Mouse (Mus musculus) forelimb bud, embryonic 11.5 days (tissue): ENCODE measurements at regions not wholly inside any gene's neighbourhood (a gene's known extent, or its start where the extent isn't known, plus 50 kb on each side); places are given as distances from the start of the nearest gene placed in this dataset.
"Not testable (repeated sequence)": the region's sequence is repeated elsewhere in the genome, so short reads cannot be mapped to it uniquely, and the experiment has no call there.

Experiments
- DNase-seq: peaks from one replicate; pipeline ENCODE4 v3.0.0-alpha.2; 2012; ENCODE audit warnings: low read depth, low spot score

DNA sequence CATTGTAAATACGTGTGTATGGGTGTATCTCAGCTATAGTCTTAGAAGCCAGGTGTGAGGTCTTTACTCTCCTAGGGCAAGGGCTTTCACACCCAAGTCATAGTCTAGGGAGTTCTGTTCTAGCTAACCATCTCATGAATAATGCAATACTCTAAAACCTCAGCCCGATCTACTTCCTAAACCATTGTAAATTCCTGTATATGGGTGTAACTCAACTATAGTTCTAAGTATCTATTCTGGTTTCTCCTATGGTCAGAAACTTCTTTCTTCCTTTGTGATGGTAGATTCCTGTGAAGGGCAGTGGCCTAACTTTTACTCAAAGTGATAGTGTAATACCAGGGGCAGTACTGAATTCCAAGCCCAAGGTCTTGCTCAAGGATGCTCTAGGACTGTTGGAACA, 58.7 kb upstream of the Srd5a3 start:
- not testable (repeated sequence) for DNase-seq

DNA sequence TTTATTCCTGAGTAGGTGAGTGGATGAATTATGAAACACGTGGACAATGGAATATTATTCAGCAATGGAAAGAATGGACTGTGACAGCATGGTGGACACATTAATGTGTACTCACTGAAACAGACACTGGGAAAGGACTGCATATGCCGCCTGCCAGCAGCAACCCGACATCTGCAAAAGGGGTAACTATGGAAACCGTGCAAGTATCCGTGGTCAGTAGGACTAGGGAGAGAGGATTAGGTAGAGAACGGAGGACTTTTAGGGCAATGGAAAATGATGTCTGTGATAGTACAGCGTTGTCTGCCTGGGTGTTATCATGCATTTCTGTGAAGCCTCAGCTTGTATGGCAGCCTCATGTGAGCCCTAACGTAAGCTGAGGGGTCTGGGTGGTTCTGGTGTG, 59.6 kb upstream of the Srd5a3 start:
- DNase-seq: no peak

DNA sequence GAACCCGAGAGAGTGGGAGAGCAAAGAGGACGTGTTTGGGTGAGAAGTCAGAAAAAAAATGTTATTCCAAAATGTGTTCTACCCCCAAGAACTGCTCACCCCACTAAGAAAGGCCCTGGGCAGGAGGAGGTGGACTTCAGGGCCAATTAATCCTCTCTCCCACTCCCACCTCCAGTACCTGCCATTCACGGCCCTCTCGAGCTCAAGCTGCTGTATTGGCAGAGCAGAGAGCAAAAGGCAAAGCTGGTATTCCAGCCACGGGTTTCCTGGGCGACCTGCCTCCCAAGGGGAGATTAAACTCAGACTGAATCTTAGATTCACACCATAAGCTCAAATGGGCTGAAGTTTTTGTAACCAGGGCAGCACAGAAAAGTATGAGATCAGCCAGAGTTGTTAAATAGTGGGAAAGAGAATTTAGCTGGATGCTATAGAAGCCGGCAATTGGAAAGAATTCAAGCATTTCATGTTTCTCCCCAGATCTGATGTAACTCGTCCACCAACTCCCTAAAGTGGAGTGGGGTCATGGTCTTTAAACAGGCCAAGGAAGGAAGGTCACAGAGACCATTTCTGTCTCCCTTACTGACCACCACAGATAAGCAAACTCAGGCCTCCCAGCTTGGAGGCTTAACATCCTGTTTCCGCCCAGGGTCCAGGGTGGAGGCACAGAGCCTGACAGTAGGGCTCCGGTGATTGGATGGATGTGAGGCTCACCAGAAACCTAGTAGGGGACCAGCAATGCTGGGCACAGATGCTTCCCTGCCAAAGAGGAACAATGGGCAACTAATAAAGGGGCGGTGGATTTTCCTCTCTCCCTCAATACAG, 60.7 kb upstream of the Srd5a3 start:
- no peak for DNase-seq

DNA sequence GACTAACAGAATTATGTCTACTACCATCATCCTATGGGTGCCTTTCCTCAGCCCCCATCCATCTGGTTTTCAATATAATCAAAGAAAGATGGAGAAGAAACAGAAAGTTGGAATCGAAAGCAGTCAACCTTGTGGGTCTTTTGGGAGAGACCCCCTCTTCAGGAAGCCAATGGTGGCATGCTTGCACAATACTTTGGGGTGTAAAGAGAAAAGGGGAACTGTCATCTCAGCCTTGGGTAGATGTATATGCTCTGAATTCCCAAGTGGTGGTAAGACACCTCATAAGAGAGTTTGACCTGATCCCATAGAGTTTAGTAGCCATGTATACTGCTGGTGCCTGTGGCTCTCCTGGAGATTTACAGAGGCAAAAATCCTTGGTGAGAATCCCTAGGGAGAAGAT, 61.6 kb upstream of the Srd5a3 start:
- no peak for DNase-seq

DNA sequence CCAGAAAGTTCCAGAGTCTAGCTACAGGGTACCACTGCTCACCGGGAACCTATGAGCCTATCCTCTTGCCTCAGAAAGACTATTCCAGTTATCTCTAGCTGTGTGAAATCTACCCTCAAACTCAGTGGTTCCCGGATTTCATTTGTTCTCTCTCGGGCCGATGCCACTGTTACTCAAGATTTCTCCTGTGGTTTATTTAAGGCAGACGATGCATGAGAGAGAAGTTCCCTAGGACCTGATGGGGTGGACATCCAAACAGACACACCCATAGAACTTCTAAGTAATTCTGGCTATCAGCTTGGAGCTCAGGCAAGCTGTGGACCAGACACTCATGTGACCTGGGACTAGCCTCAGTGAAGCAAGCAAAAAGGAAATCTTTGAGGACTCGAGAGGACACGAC, 63.8 kb upstream of the Srd5a3 start:
- no peak for DNase-seq

DNA sequence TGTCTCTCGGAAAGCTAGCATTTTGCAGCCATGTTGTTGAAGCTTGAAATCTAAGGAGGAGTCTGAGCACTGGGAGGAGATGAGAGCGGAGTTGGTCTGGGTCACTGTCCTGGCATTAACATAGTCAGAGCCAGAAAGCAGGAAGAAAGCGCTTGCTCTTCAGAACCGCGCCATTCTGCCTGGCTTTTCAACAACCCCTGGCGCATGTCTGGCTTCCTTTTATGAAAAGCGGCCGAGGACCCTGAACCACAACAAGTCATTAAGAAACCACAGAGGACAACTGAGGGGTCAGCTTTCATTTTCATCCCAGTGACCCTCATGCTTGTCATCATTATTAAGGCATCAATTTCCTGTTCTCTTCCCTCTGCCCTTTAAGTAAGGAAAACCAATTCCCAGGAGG, 64.7 kb upstream of the Srd5a3 start:
- peak; percentile 43 for DNase-seq

DNA sequence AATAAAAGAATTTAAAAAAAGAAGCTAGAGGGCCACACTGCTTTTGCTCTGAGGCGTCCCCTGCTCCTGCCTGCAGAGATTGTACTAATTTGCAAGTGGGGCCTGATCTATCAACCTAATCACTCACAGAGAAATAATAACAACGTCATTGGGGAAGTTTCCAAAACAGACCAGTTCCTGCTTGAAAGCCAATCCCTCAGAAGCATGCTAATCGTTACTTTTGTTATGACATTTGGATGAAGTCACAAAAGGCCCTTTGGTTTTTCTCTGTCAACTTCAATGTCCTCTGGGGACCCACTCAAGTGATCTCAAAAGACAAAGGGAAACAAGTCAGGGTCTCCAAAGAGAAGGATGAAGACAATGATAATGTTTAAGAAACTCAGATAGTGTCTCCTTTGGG, 72.2 kb upstream of the Srd5a3 start:
- no peak for DNase-seq

DNA sequence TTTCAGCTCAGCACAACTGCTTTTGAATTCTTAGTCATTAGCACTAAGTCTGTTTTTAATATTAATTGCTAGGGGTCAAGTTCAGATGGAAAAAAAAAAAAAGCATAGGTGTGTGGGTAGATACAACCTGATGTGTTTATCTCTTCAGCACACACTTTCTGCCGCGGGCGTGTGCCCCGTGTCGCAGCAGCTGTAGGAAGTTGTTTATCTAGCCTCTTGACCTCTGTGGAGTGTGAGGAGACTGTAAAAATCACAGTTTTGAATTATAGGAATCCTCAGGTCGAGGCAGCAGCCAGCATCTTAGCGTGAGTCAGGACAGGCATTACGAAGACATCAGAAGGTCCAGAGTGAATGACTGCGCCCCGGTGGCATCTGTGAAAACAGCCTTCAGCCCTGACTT, 72.8 kb upstream of the Srd5a3 start:
- no peak for DNase-seq

DNA sequence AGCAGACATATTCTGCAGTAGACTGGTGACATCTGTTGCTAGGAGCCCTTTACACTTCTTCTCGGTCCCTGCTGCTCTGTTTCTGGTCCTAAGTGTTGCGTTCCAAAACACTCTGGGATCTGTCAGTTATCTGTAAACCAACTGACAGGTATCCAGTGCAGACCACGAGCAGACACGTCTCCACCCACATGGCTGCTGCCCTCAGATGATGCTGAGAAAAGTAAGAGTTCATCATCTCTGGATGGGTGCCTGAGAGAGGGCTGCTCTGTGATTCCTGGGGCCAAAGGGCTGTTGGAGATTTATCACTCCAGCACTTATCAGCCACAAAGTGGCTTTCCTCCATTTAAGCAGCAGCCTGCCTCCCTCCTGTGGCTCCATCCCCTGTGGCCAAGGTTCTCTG, 74.3 kb upstream of the Srd5a3 start:
- no peak for DNase-seq

DNA sequence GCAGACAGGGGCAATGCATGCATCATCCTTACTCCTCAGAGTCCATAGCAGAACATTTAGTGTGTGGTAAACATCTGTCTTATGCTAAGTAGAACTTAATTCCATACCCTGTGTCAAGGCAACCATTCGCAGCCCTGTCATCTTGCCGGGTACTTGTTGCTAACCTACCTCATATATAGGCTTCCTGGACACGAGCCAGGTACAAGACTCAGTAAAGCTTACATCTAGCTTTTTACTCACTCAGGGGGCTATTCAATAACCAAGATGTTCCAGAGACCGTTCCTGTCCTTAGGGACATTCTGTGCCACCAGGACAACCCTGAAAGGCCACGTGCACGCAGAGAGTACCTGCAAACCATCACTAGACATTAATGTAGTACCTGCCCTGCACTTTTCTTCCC, 74.8 kb upstream of the Srd5a3 start:
- no peak for DNase-seq

DNA sequence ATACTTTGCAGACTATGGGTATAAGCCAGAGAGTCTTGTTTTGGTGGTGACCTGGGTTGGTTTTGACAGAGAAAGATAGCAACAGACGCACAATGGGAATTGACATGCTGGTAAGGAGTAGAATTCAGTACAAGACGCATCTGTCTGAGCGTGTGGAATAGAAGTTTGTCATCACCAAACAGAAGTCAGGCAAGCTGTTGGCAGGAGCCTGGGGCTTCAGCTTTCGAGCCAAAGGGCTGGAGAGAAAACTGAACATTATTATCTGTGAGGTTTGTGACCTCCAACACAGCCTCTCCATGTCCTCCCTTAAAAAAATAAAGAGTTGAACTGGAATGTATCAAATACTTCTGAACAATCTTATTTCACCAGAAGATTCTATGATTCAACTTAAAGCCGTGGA, 75.4 kb upstream of the Srd5a3 start:
- DNase-seq: no peak

DNA sequence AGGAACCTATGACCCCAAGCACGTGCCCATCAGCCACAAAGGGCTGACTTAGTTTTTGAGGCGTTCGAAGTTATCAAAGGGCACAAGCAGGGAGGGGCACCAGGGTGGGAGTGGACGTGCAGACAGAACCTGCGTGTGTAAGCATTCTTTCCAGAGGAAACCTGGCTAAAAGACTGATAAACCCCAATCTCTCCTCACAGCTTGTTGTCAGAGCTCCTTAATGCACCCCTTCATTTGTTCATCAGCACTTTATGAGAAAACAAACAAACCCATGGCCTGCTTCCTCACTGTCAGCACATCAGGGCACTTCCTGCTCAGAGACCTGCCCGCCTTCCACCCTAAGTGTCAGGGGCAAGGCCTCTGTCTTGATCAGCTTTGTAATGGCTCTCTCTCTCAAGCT, 76.6 kb upstream of the Srd5a3 start:
- DNase-seq: no peak

DNA sequence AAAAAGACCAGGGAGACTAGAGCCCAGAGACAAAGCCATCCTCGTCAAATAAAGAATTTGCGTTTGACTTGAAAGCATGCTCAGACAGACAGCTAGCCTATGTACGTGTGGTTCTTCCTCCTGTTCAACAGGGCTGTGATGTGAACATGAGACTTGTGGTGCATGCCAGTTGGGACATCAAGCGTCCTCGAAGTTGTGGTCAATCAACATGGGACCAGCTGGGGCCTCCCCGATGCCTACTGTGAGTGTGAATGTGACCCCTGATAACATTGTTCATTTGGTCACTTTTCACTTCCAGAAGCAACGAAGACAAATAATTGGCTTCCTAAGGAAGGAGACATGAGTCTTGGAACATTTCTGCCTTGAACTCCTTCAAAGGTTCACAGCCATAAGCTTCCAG, 79.8 kb upstream of the Kdr start:
- DNase-seq: no peak

DNA sequence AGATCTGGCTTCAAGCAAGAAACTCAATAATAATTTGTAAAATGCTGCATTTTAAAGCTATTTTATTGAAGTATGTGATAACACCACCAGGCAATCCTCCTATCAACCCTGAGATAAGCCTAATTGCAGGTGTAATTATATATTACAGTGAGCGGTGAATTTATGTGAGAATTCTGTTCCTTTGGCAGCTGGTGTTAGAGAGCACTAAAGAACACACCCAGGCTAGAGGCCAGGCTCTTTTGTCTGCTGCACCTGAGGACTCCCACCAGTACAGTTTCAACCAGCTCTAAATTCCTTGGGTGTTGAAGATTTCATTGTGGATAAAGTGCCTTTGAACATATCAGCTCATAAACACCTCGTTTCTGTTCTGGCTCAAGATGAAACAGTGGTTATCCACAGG, 77.6 kb upstream of the Kdr start:
- no peak for DNase-seq

DNA sequence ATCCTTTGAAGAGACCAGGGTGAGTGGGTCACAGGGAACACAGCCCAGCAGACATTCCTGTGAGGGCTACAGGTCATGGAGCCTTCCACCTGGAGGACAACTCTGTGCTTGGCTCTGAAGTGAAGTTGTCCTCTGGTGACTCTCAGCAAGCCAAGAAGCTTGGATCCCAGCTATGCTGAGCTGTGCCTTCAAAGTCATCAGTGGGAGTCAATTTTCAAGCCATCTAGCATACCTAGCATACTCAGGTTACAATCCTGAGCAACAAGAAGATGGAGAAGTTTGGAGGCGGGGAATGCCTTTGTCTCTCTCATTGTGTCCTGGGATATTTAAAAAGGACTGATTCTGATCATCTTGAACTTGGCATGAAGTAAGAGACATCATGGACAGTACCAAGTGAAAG, 74.5 kb upstream of the Kdr start:
- no peak for DNase-seq

DNA sequence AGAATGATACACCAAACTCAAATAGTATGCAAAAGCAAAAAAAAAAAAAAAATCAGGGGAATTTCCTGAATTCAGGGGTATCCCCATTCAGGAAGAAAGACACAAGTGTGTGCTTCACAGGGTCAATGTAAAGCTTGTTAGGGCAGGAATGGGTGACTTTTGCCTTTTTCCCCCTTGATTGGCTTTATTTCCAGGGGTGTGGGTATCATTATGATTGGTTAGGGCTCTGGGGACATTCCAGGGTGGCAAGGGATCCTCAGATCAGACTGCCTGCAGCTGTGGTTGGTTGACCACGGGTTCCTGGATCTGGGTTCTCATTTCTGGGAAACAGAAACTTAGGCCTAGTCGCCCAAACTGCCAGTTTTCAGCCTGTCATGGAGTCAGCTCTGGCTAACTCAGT, 73.4 kb upstream of the Kdr start:
- no peak for DNase-seq

DNA sequence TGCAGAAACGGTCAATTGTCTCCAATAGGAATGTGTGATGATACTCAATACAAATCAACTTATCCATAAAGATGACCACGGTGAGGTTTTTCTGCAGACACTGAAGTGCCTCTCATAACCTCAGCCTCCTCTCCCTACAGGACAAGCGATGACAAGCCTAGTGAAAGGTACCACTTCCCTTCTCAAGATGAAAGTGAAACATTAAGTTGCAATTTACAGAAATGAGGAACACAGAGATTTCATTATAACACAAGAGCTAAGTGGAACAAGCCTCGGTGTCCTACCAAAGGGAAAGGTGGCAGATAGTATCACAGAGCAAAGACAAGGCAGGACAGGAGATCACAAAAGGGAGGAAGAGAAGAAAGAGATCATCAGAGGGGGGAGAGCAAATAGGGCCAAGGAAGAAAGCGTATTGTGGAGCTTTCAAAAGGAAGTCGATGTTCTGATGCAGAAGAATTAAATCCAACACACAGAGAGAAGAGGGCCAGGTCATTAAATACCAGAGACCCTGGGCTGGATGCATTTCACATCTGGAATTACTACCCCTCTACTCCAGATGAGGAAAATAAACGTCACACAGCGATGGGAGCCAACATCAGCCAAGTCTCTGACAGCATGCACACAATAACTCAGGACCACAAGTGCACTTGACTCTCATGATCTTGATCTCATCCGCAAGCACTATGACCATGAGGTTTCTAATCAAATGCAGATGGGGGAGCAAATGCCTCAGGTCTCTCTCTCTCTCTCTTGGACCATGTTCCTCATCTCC, 70.0 kb upstream of the Kdr start:
- DNase-seq: no peak

DNA sequence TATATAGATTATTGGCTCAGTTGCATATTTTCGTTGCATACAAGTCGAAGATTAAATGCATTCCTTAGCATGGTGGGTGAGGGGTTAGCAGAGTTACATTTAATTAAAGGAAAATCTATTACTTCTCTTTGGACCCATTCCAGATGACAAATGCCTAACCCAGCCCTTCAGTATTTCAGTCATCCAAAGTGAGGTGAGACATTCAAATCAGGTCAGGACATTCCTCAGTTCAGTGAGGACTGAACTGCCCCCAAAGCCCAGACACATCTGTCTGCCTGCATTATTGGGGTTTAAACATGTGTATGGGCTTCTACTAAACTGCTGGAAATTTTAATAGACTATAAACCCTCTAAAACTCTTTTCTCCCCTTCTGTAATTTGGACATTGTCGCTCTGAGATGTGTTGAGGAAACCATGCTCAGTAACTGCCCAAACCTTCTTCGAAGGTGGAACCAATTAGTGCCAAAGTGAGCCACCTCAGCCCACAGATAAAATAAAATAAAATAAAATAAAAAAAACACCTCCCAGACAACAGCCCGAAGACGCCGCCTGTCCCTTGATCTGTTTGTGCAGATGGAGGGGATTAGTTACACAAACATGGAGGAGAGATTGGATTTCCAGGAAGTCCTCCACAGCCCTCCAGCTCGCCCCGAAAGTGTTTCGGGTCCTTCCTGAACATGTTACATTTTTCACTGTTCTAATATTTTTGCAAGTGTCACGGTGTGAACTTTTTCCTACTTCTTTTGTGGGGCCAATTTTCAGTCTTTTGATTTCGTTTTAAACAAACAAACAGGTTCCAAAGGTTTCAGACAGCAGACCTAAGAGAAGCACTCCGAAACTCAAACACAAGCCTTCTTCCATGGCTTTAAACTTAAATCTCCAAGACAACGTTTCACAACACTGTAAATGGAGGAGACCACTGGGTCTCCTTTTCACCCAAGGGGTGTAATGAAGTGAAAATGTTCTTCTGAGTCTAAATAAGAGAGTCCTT, 65.6 kb upstream of the Kdr start:
- no peak for DNase-seq

DNA sequence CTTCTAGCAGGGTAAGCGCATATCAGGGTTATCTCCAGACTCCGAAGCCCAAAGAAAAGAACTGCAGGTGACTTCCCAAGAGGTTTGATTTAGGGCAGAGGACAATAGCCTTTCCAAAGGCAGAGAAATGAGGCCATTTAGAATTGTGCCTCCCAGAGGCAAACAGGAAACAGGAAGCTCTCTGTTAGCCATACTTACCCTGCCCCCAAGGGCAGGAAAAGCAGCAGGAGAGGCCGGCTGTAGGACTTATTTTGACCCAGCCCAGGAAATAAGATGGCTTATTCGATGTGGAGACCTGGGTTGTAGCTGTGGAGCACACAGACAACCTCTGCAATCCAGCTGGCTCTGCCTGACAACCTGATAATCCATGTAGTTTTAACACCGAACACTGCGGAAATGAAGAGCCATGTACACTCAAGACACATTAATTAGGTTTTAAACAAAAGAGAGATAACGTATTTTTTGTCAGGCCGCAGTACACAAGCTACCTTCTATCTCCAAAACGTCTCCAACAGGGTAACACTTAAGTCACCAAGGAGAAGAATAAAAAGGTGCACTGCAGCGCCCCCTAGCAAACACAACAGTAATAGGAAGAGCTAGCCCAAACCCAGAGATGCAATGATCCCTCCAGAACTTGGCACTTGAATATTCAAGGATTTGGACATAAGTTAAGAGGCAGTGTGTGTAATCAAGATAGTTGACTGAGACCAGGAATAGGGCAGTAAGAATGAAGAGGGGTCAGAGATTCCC, 62.4 kb upstream of the Kdr start:
- DNase-seq: no peak

DNA sequence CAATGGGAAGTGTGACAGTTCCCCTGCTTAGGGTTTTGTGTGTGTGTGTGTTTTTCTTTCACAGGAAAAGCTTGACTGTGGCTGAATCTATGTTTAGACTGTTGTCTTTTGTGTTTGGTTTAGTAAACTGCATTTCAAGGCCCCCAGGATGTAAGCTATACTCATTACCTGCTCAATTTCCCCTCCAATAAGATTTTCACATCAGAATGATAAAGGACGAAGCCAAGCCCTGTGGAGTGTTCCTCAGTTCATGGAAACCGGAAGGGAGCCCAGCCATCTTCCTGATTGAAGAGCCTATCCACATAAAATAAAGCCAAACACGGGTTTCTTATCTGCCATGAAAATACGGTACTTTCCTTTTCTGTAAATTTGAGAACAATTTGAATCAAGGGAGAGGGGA, 50.5 kb upstream of the Kdr start:
- DNase-seq: no peak
